Mouse (Mus musculus) T-helper 2 cell (primary cell): ENCODE results near the gene Dnah5.
"Not testable (repeated sequence)": the region's sequence is repeated elsewhere in the genome, so short reads cannot be mapped to it uniquely, and the experiment has no call there.

Experiments used
- in situ Hi-C: fragments of 300-600 bp; cut with MboI, MseI; formaldehyde crosslinking; loops from one replicate; pipeline ENCODE4 v1.15.1; 2025; ENCODE audit warnings: high pct_unique_total_duplicates

Dnah5 gene

GRCm38 (mm10) chr15:28307131-28307530, 103.6 kb downstream of the Dnah5 start:
- in situ Hi-C loops = no loop called here

DNA sequence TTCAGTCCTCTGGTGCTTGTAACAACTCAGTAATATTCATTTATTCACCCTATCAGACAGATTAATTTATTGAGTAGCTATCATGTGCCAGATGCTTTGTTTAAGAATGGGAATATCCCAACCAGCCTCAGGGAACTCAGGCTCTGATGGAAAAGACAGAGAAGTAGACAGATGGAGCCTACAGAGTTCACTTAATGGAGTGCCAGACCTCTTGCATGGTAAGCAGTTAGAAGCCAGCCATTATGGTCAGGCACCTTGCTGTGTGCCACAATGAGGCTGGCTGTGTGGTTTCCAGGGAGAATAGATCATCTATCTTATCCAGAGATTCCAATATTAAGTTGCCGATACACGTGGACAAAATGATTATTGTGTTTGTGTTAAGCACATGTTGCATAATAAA, 104.3 kb downstream of the Dnah5 start:
- in situ Hi-C loops = no loop called here

- in situ Hi-C loops = no loop called here
Measured at GRCm38 (mm10) chr15:28310516-28310915, 107.0 kb downstream of the Dnah5 start.

DNA sequence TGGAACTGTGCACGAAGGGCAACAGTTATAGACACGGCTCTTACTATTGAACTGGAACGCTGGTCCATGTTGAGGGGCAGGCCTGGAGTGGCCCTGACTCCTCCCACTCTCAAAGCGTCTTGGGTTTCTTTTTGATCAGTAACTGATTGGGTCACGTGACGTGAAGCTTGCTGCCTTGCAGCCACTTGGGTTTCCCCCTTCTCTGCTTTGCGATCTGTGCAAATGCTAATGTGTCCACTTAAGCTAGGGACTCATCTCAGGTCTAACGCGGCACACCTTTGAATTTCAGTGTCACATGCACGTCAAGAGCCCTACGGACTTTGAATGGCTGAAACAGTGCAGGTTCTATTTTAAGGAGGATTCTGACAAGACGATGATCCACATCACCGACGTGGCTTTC, 109.9 kb downstream of the Dnah5 start:
- in situ Hi-C loops = no loop called here

- in situ Hi-C loops = no loop called here
Measured at GRCm38 (mm10) chr15:28315812-28316528, 112.4 kb downstream of the Dnah5 start.

GRCm38 (mm10) chr15:28322533-28322932, 119.0 kb downstream of the Dnah5 start:
- in situ Hi-C loops = no loop called here

GRCm38 (mm10) chr15:28326985-28327384, 123.4 kb downstream of the Dnah5 start:
- in situ Hi-C loops = no loop called here

DNA sequence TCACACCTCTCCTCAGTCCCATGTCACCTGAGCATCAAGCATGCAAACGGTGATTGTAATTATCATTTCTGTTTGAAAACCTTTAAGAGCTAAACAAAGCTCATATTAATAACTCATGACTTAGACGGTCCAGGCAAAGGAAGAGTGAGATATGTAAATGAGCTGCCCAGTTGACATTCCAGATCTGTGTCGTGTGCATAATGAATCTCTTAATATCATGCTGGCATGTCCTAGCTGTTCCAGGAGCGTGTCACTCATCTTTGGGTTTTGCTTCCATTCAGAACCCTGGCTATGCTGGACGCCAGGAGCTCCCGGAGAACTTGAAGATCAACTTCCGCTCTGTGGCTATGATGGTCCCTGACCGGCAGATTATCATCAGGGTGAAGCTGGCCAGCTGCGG, 123.9 kb downstream of the Dnah5 start:
- in situ Hi-C loops = no loop called here

DNA sequence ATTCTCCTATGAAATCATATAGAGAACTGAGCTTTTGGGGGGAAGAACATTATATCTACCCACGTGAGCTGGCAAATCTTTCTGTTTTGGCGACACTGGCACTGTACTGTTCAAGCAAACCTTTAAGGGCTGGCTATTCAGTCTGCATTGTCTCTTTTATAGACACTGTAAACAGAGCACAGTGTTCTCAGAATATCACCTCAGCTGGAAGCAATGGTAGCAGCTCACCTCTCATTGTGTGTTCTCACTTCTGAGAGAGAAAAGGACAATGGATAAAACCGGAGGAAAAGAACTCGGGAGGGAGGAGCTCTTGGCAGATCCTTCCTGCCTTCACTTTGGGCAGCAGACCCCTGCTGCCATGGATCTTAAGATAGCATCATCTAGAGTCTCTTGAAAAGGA, 137.6 kb downstream of the Dnah5 start:
- in situ Hi-C loops = no loop called here

DNA sequence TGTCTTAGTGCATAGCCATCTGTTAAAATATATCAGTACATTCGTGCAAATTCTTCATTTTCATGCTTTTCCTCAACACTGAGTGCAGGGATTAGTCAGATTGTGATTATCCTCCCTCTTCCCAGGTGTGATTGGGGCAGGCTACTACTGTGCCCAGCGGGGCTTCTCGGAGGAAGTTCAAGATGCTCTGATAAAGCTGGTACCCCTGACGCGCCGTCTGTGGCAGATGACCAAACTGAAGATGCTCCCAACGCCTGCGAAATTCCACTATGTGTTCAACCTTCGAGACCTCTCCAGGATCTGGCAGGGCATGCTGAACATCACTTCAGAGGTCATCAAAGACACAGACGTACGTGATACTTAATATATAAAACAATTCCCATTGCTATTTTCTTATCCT, 164.0 kb downstream of the Dnah5 start:
- in situ Hi-C loops = no loop called here

DNA sequence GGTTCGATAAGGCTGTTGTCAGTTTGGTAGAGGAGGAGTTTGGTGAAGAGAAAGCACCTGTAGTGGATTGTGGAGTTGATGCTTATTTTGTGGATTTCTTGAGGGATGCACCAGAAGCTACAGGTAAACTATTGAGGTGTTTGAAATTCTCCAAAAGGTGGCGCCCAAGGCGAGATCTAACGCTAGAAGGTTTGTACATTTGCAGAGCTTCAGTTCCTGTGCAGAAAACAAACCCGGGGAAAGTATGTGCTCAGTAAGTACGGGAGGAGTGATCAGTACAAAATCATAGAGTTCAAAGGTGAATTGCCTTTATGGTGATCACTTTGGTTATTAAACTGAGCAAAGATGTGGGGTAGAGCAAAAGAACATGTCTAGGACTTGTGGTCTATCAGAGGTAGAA, 166.9 kb downstream of the Dnah5 start:
- in situ Hi-C loops = no loop called here

DNA sequence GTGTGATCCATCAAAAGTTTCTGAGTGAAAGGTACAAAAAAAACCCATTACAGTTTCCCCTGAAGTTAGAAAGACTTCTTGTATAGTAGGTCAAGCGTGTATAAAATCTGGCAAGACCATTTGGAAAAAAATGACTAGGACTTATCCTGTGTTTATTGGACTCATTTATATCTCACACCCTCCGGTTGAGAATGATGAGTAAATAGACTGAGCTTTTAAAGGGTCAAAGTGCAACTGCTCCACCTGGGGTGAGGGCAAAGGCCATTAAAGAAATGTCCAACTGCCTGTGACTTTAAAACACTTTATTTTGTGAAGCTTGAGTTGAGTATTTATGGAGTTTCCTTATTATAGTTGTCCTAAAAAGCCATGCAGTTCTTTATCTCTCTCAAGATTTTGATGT, 168.0 kb downstream of the Dnah5 start:
- in situ Hi-C loops = no loop called here

GRCm38 (mm10) chr15:28374394-28374793, 170.8 kb downstream of the Dnah5 start:
- in situ Hi-C loops = no loop called here

DNA sequence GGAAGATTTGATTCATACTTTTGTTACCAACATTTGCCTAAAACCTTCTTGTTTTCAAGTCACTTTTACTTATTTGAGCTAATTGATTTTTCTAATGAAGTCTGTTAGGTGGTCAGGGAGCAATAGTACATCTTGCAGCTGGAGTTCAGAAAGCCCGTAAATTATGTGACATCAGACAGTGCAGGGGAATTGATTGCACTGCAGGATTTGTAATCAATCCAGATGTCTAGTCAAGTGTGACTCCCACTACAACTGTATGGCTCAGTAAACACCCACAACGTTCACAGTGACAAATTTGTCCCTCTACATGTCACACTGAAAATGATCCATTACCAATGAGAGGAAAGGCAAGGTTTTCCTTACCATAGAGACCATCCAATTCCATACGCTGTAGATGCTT, 177.4 kb downstream of the Dnah5 start:
- in situ Hi-C loops = no loop called here

- in situ Hi-C loops = not testable (repeated sequence)
Measured at GRCm38 (mm10) chr15:28393723-28394122, 190.2 kb downstream of the Dnah5 start.

DNA sequence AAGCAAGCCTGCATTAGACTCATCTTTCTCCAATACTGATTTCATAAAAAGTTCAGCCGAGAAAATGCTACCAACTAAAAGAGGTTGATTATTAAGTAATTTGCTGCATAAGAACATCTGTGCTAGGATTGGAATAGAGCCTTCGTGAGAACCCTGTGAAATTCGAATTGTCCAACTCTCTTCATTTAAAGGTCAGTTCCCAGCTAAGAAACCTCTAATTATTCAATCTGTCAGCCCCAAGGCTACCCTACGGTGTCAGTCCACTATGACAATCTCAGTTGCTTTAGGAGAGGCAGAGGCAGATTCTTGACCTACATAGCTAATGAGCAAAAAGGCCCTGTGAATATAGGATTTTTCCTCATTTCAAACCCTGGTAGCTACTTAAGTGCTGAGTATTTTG, 191.9 kb downstream of the Dnah5 start:
- in situ Hi-C loops = no loop called here

DNA sequence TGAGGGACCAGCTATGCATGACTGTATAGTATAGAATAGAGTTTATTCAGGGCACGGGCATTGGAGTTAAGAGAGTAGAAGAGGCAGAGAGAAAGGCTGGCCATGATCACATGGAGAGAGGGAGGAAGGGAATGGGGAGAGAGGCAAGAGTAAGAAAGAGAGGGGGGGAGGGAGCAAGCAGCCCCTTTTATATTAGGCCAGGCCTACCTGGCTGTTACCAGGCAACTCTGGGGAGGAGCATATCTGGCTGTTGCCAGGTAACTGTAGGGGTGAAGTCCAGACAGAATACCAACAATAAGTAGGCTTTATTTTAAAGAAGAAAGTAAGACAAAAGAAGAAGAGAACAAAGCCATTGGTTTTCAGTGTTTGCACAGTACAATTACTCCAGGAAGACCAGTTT, 194.9 kb downstream of the Dnah5 start:
- in situ Hi-C loops = no loop called here

- in situ Hi-C loops = no loop called here
Measured at GRCm38 (mm10) chr15:28399258-28399657, 195.7 kb downstream of the Dnah5 start.

- in situ Hi-C loops = no loop called here
Measured at GRCm38 (mm10) chr15:28404630-28405029, 201.1 kb downstream of the Dnah5 start.

- in situ Hi-C loops = no loop called here
Measured at GRCm38 (mm10) chr15:28405136-28405535, 201.6 kb downstream of the Dnah5 start.

DNA sequence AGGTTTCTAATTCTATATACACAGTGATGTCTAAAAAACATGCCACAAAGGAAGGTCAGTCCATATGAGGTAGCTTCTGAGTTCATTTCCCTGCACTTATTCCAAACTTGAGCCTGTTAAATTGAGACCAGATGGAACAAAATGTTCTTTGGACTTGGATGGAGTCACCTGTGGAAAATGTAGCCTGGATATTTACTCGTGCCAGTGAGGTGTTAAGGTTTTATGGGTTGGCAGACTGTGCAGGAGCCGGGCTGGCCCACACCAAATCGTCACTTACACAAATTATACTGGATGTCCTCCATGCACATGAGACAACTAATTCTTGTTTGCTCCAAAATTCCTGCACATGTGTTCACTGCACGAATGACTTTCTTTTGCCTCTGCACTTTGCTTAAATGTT, 236.2 kb downstream of the Dnah5 start:
- in situ Hi-C loops = no loop called here

- in situ Hi-C loops = no loop called here
Measured at GRCm38 (mm10) chr15:28444494-28444893, 240.9 kb downstream of the Dnah5 start.

GRCm38 (mm10) chr15:28461091-28461778, 257.7 kb downstream of the Dnah5 start:
- in situ Hi-C loops = not testable (repeated sequence)
